Mouse (Mus musculus) spleen, postnatal 4 days (tissue): ENCODE data around the gene Cyp2d10.
"Not testable (repeated sequence)": the region's sequence is repeated elsewhere in the genome, so short reads cannot be mapped to it uniquely, and the experiment has no call there.

Experiments used
- DNase-seq, 2 experiments: peaks; one replicate each; pipeline ENCODE4 v3.0.0; 2022; ENCODE audit warnings: low spot score in 2 of 2

The Cyp2d10 gene

DNA sequence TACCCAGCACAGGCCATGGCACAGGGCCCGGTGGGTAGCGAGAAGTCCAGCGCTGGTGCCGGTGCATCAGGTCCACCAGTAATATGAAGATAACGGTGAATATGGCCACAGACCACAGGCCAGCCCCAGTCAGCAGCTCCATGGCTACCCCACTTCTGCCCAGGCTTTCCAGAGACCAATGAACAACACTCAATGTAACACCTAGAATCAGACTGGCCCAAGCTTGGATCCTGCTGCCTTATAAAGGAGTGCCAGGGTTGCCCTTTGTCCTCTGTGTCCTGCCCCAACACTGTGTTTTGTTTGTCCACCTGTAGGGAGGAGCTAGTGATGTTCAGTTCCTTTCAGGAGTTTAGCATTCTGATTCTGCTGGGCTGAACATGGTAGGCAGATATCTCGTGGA is at the start of gene Cyp2d10:
TSS of gene Cyp2d10 (minus strand) at position 215 of the 400 bp plus-strand sequence.
- peak in 1 of 2 experiments; percentile 54 for DNase-seq

DNA sequence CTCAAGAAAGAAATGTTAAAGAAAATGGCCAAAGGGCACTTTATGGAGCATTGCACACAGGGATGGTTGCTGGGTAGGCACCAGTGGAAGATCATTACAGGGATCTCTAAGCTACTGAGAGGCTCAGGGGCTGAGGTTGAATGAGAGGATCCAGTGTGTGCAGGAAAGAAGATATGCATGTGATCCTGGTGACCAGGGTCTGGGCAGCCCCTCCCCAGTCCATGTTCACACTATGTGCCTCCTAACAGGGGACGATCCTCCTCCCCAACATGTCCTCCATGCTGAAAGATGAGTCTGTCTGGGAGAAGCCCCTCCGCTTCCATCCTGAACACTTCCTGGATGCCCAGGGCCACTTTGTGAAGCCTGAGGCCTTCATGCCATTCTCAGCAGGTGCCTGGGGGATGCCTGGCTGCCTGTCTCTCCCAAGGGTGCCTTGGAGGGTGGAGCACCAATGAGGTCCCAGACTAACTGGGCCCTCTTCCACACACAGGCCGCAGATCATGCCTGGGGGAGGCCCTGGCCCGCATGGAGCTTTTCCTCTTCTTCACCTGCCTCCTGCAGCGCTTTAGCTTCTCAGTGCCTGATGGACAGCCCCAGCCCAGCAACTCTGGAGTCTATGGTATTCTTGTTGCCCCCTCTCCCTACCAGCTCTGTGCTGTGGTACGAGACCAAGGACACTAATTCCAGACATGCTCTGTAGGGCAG is 49.2 kb upstream of the Cyp2d10 start:
- DNase-seq, result not testable (repeated sequence)

DNA sequence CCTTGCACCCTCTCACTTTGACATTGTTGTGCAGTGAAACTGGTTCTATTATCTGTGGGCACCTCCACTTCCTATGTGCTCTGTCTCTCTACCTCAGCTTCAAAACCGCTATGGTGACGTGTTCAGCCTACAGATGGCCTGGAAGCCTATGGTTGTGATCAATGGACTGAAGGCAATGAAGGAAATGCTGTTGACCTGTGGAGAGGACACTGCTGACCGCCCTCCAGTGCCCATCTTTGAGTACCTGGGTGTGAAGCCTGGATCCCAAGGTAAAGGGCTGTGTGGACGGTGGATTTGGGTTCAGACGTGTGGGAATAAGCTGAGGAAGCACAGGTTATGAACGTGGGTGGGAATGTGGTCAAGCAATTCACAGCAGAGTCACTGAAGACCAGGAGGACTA is 46.5 kb upstream of the Cyp2d10 start:
- peak in 1 of 2 experiments; percentile 45 for DNase-seq

DNA sequence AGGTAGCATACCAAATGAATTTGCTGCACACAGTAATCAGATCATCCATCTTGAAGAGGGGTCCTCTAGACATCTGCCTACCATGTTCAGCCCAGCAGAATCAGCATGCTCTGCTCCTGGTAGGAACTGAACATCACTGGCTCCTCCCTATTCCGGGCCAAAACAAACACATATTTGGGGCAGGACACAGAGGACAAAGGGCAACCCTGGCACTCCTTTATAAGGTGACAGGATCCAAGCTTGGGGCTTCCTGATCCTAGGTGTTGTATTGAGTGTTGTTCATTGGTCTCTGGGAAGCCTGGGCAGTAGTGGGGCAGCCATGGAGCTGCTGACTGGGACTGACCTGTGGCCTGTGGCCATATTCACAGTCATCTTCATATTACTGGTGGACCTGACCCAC is 45.1 kb upstream of the Cyp2d10 start:
- peak in 1 of 2 experiments; percentile 34 for DNase-seq

DNA sequence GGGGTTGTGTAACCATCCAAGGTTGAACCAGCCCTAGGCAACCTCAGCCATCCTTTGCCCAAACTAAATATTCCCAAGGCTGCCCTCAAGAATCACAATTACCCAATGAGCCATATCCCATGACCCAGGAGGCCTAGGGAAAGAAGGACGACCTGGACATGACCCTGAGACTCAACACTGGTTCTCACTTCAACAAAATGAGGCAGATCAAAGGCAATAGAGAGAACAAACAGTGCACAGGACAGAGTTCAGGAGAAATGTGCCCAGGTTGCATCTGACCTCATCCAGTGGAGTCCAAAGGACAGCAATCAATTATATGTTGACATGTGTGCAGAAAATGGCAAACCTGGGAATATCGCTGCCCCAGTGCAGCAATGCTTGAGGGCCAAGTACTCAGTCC is 43.0 kb upstream of the Cyp2d10 start:
- peak in 1 of 2 experiments; percentile 13 for DNase-seq

DNA sequence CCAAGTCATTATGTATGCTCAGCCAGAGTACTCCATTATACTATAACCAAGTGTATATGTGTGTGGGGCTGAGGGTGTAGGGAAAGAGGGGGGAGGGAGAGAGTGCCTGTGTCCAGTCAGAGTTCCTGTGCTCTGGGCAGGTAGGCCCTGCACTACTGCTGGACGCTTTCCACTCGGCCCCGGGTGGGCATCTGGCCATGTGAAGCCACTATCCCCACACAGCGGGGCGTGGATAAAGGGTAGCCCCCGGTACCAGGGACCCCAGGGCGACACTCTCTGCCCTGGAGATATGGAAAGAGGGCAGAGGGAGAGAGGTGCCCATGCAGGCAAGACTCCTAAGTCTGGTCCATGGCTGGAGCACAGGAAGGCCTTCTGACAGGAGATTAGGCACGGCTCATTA is 38.2 kb upstream of the Cyp2d10 start:
- DNase-seq, result no peak

DNA sequence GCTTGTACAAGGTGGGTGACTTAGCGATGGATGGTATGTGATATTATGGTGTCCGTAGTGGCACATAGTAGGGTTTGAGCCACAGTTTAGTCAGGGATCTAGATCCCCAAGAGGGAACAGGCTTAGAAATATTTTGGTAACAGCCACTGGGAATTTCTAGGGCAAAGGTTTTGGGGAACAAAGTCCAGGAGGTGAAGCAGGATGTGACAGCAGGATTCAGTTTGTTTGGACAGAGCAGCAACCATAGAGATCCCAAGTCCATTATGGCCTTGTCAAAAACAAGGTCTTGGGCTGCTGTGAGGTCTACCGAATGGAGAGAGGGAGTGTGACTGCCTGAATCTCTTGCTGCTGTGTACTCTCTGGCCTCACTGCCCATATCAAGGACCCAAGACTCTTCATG is 36.7 kb upstream of the Cyp2d10 start:
- no peak for DNase-seq

DNA sequence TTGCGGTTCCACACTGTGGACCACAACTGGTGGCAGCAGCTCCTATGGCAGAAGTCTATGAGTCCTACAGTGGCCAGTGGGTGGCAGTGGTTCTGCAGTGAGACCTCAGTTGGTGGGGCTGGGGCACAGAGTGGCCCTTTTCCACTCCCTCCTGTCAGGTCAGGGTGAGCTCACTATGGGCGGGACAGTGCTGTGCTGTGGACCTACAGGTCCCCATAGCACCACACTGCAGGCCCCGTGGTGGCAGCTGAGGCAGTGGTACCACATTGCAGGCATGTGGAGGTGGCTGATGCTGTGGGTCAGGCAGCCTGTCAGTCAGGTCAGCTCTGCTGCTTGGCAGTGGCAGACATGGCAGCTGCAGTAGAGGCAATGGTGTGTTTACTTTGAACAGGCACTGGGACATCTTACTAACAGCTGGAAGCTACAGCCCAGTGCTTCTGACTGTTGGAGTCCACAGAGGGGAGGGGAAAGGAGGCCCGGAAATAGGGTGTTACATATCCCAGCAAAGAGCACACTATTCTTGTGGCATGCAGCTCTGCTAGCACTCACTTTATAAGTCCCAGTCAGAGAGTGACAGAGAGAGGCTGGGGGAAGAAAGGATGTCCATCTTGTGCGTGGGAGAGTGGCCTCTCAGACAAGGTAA is 31.1 kb upstream of the Cyp2d10 start:
- DNase-seq, result no peak

DNA sequence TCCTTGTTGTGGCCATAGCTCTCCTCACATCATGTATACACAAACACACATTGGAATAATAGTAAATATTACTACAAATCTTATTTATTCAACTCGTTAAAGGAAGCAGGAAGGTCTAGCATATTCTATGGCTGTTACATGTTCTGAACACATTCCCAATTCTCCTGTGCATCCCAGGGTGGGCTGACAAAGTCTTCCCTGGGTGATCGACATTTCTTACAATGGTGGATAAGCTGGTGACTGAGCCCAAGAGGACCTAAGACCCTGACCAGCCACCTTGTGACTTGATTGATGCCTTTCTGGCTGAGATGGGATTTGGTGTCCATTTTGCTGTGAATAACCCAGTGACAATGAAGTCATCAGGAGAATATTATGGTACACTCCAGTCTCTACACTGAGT is 28.6 kb upstream of the Cyp2d10 start:
- DNase-seq, result no peak

DNA sequence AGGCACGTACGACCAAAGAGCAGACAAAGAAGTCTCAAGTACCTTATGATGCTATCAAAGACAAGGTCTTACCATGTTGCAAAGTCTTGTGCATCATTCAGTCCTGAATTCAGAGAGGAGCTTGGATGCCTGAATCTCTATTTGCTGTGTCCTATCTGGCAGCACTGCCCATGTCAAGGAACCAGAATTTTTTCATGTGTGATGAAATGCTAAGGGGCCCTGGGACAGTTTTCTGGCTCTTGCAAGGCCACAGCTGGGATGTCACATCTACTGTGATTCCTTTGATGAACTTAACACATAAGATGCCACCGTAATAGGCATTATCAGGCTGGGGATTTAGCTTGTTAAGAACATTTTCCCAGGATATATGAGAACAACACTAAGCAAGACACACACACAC is 28.0 kb upstream of the Cyp2d10 start:
- DNase-seq, result no peak

DNA sequence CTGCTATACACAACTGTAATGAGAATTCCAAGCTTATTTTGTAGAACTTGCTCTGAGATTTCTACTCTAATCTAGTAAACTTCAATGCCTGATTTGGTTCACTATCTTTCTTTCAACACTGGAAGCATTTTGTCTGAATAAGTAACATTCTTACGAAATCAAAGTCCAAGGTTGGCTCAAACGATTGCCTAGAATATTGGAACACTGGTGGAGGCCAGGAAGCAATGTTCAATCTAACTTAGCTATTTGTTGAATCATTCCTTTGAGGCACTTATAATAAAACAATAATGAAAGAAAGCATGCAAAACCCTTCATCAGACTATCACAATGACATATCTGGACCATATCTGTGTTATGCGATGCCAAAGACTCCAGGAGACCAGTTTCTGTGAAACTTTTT is 27.5 kb upstream of the Cyp2d10 start:
- no peak for DNase-seq

DNA sequence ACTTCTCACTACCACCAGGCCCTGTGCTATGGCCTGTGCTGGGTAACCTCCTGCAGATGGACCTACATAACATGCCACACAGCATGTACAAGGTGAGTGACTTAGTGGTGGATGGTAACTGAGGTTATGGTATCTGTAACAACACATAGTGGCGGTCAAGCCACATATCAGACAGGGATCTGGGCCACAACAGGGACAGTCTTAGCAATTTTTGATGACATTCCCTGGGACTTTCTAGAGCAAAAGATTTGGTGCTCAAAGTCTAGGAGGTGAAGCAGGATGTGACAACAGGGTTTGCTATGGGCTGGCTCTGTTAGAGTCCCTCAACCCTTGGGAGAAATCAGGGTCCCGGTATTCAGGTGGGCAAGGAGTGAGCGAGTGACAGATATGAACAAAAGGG is 26.6 kb upstream of the Cyp2d10 start:
- DNase-seq, result no peak

DNA sequence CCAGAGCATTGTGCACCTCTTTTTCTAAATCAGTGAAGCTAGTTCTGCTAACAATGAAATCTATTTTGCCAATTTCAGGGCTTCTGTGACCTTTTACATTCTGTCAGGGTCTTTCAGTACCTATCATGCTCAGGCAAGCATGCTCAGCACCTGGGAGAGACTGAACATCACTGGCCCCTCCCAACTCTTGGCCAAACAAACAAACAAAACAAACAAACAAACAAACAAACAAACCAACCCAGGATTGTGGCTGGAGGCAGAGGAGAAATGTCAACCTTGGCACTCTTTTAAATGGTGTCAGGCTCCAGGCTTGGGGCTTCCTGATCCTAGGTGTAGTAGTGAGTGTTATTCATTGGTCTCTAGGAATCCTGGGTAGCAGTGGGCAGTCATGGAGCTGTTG is 26.1 kb upstream of the Cyp2d10 start, which contains the start of gene Cyp2d9:
TSS of gene Cyp2d9 (plus strand) at position 301 of the 400 bp plus-strand sequence.
- no peak for DNase-seq

DNA sequence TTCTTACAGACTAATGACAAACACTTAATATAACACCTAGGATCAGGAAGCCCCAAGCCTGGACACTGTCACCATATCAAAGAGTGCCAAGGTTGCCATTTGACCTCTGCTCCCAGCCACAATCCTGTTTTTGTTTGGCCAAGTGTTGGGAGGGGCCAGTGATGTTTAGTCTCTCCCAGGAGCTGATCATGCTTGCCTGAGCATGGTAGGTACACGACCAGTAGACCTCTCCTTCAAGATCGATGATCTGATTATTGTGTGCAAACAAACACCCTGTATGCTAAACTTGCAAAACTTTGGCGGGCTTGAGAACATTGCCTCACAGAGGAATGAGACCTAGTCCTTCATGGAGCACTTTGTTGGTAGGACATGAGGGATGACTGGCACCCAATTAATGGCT is 16.5 kb upstream of the Cyp2d10 start:
- DNase-seq, result no peak

DNA sequence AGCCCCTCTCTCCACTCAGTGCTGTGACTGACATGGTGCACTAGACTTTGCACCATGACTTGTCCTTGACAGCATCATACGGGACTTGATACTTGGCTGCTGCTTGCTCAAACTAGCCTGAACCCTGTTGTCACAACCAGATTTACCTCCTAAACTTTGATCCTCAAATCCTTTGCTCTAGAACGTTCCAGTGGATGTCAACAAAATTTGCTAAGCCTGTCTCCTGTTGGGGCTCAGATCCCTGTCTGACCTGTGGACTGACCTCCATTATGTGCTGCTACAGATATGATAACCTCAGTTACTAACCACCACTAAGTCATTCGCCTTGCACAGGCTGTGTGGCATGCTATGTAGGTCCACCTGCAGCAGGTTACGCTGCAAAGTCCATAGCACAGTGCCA is 15.9 kb upstream of the Cyp2d10 start:
- no peak for DNase-seq

DNA sequence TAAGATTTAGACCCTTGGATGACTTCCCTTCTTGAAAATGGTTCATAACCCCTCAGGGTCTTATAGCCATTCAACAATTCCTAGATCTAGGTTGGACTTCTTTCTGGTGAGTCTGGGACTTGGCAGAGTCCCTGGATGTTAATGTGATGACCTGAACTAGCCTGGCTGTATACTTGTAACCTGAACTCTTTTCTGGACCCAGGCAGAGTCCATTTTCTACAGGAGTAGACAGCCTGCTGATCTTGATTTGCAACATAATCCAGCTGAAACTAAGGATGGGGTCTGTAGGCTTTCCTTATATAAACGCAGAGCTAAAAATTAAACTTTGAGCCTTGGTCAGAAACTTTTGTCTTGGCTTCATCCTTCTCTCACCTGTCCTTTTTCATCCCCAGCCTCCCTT is 11.6 kb upstream of the Cyp2d10 start:
- DNase-seq, result no peak

DNA sequence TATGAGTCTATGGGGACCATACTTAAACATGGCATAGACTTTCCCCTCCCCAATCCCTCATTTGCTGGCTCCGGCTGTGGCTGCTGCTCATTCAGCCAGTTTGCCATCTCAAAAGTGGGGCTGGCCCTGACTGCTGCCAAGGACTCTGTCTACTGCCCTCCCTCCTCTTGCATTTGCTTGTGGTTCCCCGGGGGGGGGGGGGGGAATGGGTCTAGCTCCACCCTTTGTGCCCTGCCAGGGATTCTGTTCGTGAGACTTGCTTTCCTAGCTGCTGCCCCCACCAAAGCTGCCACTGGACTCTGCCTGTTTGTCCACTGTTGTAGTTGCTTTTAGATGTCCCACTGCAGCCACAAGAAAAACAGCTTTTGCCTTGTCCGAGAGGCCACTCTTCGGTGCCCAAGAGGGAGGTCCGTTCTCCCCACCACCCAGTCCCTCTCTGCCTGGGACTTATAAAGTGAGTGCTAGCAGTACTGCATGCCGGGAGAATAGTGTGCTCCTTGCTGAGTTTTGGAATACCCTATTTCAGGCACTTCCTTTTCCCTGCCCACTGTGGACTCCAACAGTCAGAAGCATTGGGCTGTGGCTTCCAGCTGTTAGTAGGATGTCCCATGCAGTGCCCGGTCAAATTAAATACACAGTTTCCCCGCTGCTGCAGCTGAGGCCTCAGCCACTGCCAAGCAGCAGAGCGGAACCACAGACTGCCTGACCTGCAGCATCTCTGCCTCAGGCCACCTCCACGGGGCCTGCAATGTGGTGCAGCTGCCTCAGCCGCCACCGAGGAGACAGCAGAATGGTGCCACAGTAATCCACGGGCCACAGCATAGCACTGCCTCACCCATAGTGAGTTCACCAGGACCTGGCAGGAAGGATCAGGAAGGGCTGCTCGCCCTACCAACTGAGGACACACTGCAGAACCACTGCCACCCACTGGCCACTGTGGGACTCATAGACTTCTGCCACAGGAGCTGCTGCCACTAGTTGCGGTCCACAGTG is 10.1 kb upstream of the Cyp2d10 start:
- peak; percentile 65 to 79 for DNase-seq

DNA sequence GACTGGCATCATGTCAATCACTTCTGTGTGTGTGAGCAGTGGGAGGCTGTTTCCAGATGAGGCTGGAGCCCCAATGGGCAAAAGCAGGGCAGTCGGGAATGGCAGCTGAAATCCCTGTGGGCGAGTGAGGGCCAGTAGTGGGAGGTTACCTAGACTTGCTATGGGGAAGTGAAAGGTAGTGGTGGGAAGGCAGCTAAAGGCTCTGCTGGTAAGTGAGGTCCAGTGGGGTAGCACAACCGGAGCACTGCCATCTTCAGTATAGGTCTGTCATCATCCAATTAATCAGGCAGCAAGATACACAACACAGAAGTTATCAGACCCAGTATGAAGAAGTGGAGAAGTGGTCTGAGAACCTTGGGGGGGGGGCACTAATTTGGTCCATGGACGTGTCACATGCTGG is 541 bp upstream of the Cyp2d10 start:
- peak in 1 of 2 experiments; percentile 54 for DNase-seq

DNA sequence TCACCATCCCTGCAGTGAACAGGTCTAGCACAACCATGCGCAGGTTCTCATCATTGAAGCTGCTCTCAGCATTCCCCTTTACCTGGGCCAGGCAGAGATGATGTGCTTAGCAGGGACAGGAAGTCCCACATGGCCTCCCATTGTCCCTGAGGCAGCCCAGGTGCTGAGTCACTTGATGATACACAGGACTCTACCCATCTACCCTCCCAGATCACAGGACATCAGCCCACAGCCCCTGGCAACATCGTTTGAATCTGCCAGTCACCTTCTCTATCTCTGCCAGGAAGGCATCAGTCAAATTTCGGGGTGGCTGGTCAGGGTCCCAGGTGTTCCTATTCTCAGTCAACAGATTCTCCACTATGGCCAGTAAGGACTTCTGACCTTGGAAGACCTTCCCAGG is 2.8 kb downstream of the Cyp2d10 start:
- DNase-seq, result peak in 1 of 2 experiments; percentile 51

DNA sequence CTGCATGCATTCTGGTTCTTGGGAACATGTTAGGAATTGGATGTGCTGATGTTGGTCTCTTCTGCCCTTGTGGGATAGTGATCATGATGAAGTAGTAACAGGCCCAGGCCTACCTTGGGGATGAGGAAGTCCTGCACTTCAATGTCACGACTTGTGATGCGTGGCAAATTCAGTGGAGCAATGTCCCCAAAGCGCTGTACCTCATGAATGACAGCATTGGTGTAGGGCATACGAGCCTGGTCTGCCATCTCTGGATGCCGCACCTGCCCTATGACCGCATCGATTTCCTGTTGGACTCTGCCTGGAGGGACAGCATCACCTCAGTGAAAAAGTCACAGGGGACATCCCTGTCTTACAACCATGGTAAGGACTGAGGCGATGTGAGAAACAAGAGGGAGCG is 3.4 kb downstream of the Cyp2d10 start:
- peak in 1 of 2 experiments; percentile 55 for DNase-seq

DNA sequence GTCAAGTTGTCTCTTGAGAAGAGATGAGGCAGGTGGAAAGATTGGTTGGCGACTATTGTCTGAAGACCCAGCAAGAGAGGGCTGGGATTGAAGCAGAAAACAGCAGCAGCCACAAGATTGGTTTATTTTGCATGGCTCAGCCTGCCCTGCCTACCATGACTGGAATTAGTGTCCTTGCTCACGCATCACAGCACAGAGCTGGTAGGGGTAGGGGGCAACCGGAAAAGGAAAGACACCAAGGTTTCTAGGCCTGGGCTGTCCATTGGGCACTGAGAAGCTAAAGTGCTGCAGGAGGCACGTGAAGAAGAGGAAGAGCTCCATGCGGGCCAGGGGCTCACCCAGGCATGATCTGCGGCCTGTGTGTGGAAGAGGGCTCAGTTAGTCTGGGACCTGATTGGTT is 4.3 kb downstream of the Cyp2d10 start:
- peak in 1 of 2 experiments; percentile 52 for DNase-seq

DNA sequence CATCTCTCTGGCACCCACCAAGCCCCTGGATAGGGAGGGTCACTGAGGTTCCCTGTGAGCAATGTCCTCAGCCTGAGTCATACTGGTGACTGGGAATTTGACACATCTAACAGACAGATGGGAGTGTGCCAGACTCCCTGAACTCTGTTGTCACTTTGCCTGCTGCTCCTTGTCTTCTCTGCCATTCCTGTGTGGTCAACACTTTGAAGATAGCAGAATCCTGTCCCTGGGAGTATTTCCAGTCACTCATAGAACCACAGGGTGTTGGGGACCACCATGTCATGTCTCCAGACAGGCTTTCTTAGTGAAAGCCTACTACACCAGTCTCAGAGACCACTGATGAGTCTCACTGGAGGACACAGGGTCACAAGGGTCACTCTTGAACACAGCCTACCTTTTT is 4.9 kb downstream of the Cyp2d10 start:
- DNase-seq, result no peak
